Mouse (Mus musculus) intestine, postnatal 0 days (tissue): ENCODE results near the gene Serbp1. TPM values are rescaled to one million over a fixed set of nuclear protein-coding genes. Genes with fewer than 3 reads are reported as not detected.
"Not testable (repeated sequence)": the region's sequence is repeated elsewhere in the genome, so short reads cannot be mapped to it uniquely, and the experiment has no call there.

Experiments used
- ATAC-seq: fragments of 200-750 bp; cut with Nextera tagmentation; 2 replicates; pipeline ENCODE4 v1.8.0; 2017; ENCODE audit warnings: mild to moderate bottlenecking, moderate TSS enrichment, moderate library complexity
- H3K27ac ChIP-seq: fragments of 300-500 bp; sonication (generic); 2 replicates; pipeline ENCODE4 v1.5.1; 2014; ENCODE audit warnings: mild to moderate bottlenecking, low read depth, low read length, moderate library complexity
- H3K27me3 ChIP-seq: fragments of 300-500 bp; sonication (generic); replicated peaks from 2 replicates; pipeline ENCODE4 v1.6.1; 2014; ENCODE audit warnings: low read length, mixed read lengths; ENCODE audit not compliant: control insufficient read depth, insufficient read depth
- H3K36me3 ChIP-seq: fragments of 300-500 bp; sonication (generic); 2 replicates; pipeline ENCODE4 v1.6.1; 2014; ENCODE audit warnings: mild to moderate bottlenecking, moderate library complexity; ENCODE audit not compliant: control insufficient read depth, insufficient read depth
- H3K4me1 ChIP-seq: fragments of 300-500 bp; sonication (generic); replicated peaks from 2 replicates; pipeline ENCODE4 v1.6.1; 2014; ENCODE audit warnings: antibody characterized with exemption, low read length, mixed read lengths; ENCODE audit not compliant: control insufficient read depth, insufficient read depth
- H3K4me2 ChIP-seq: fragments of 300-500 bp; sonication (generic); replicated peaks from 2 replicates; pipeline ENCODE4 v1.6.1; 2014; ENCODE audit warnings: low read depth, mild to moderate bottlenecking, moderate library complexity
- H3K4me3 ChIP-seq: fragments of 300-500 bp; sonication (generic); 2 replicates; pipeline ENCODE4 v1.5.1; 2014; ENCODE audit warnings: low read depth, low read length
- H3K9ac ChIP-seq: fragments of 300-500 bp; sonication (generic); 2 replicates; pipeline ENCODE4 v1.6.1; 2014; ENCODE audit warnings: mild to moderate bottlenecking, low read depth, low read length
- H3K9me3 ChIP-seq: fragments of 300-500 bp; sonication (generic); 2 replicates; pipeline ENCODE4 v1.6.1; 2016; ENCODE audit warnings: mixed run types; ENCODE audit not compliant: control insufficient read depth
- CTCF ChIP-seq: sonication (generic); IDR thresholded peaks from 2 replicates; pipeline ENCODE4 v1.5.1; 2016; ENCODE audit warnings: low read depth, mild to moderate bottlenecking, control low read depth, antibody characterized with exemption, moderate library complexity
- WGBS: fragments of 180-500 bp; shearing (Covaris S2); extraction: QIAGEN DNeasy Blood & Tissue Kit; methylation state at CpG from one replicate; pipeline ENCODE4 v1.1.7; 2014; 5-methylcytosine and 5-hydroxymethylcytosine counted together
- polyA plus RNA-seq: library from polyadenylated mRNA; unstranded; fragments of >200 nt; fragmentation: Nextera tagmentation; extraction: Ambion mirVana; gene quantifications from 2 replicates; pipeline ENCODE4 v1.2.1, GENCODE M21; 2015

Gene Serbp1
- polyA plus RNA-seq, 1 experiment from 2014 or later, result 209 TPM

DNA sequence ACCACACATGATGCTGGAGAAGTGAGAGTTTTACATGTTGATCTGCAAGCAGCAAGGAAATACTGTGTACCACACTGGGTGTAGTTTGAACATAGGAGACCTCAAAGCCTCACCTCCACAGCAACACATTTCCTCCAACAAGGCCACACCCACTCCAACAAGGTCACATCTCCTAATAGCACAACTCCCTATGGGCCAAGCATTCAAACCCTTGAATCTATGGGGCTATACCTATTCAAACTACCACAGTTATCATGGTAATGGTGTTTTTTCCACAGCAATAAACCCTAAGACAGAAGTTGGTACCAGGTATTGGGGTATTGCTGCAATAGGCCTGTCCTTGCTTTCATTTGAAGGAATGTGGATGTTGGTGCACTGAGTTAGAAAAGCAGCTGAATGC, 19.4 kb upstream of the Serbp1 start:
- H3K4me3 ChIP-seq, result no peak overlapping the region
- no peak for ATAC-seq
- no peak overlapping the region for H3K4me2 ChIP-seq
- H3K4me1 ChIP-seq, result no peaks in the 10 kb centered on the region
- no peaks in the 10 kb centered on the region for H3K9me3 ChIP-seq
- H3K9ac ChIP-seq, result no peak overlapping the region
- H3K27ac ChIP-seq, result no peak overlapping the region
- no peaks in the 10 kb centered on the region for H3K36me3 ChIP-seq
- TF ChIP-seq CTCF, result no peak
- H3K27me3 ChIP-seq, result no peaks in the 10 kb centered on the region

GRCm38 (mm10) chr6:67219931-67220330, 18.0 kb upstream of the Serbp1 start:
- not testable (repeated sequence) for H3K36me3 ChIP-seq, H3K9ac ChIP-seq, H3K27ac ChIP-seq, H3K9me3 ChIP-seq, H3K4me1 ChIP-seq, H3K27me3 ChIP-seq, H3K4me3 ChIP-seq, ATAC-seq, H3K4me2 ChIP-seq
- WGBS, result 90% methylated on average over 14 of the region's 14 CpGs

DNA sequence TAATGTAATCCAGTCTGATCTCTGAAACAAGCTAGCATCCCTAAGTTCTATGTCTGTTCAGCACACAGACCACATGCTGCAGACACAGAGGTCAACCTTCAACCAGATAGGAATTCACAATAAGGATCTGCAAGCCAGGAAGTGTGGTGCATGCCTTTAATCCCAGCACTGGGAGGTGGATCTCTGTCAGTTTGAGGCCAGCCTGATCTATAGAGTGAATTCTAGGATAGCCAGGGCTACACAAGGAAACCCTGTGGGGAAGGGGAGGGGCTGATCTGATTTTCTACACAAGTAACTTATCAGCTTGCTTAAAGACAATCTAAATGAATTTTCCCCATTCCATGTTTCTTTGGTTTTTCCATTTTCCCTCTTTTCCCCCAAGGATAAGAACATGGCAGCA, 17.2 kb upstream of the Serbp1 start:
- Histone ChIP-seq H3K27me3 (no peaks in the 10 kb centered on the region), H3K4me2 (no peak overlapping the region), H3K9me3 (no peaks in the 10 kb centered on the region), H3K4me1 (no peaks in the 10 kb centered on the region), H3K4me3 (no peak overlapping the region), H3K27ac (no peak overlapping the region), H3K9ac (no peak overlapping the region), H3K36me3 (no peaks in the 10 kb centered on the region)
- no peak for ATAC-seq
- no peak for TF ChIP-seq CTCF

- H3K4me3 ChIP-seq, result no peak overlapping the region
- H3K4me1 ChIP-seq, result no peaks in the 10 kb centered on the region
- ATAC-seq, result no peak
- WGBS, result 49% methylated on average over 1 of the region's 1 CpGs
- H3K4me2 ChIP-seq, result no peak overlapping the region
- no peaks in the 10 kb centered on the region for H3K9me3 ChIP-seq
- H3K36me3 ChIP-seq, result no peaks in the 10 kb centered on the region
- no peaks in the 10 kb centered on the region for H3K27me3 ChIP-seq
- no peak overlapping the region for H3K9ac ChIP-seq
- H3K27ac ChIP-seq, result no peak overlapping the region
- no peak for TF ChIP-seq CTCF
Measured at GRCm38 (mm10) chr6:67223082-67223481, 14.9 kb upstream of the Serbp1 start.

GRCm38 (mm10) chr6:67223499-67223898, 14.5 kb upstream of the Serbp1 start:
- Histone ChIP-seq H3K9me3 (no peaks in the 10 kb centered on the region), H3K27ac (no peak overlapping the region), H3K9ac (no peak overlapping the region), H3K36me3 (no peaks in the 10 kb centered on the region), H3K4me3 (no peak overlapping the region), H3K4me1 (0 out of 2 replicates have a peak, but pooled peaks cover 4% of the 10 kb centered on the region), H3K4me2 (no peak overlapping the region), H3K27me3 (no peaks in the 10 kb centered on the region)
- ATAC-seq, result no peak
- no peak for TF ChIP-seq CTCF
- WGBS, result 58% methylated on average over 1 of the region's 1 CpGs

- H3K36me3 ChIP-seq, result no peaks in the 10 kb centered on the region
- no peak overlapping the region for H3K9ac ChIP-seq
- no peaks in the 10 kb centered on the region for H3K9me3 ChIP-seq
- 50% methylated on average over 4 of the region's 4 CpGs for WGBS
- H3K4me2 ChIP-seq, result no peak overlapping the region
- ATAC-seq, result no peak
- no peak for TF ChIP-seq CTCF
- no peak overlapping the region for H3K4me3 ChIP-seq
- no peak overlapping the region for H3K27ac ChIP-seq
- H3K27me3 ChIP-seq, result no peaks in the 10 kb centered on the region
- H3K4me1 ChIP-seq, result 0 out of 2 replicates have a peak, but pooled peaks cover 4% of the 10 kb centered on the region
Measured at GRCm38 (mm10) chr6:67226286-67226685, 11.7 kb upstream of the Serbp1 start.

- no peak overlapping the region for H3K4me3 ChIP-seq
- no peak for TF ChIP-seq CTCF
- no peak overlapping the region for H3K9ac ChIP-seq
- H3K36me3 ChIP-seq, result no peaks in the 10 kb centered on the region
- H3K27ac ChIP-seq, result no peak overlapping the region
- 0 out of 2 replicates have a peak, but pooled peaks cover 4% of the 10 kb centered on the region for H3K4me1 ChIP-seq
- no peaks in the 10 kb centered on the region for H3K27me3 ChIP-seq
- H3K9me3 ChIP-seq, result no peaks in the 10 kb centered on the region
- no peak for ATAC-seq
- WGBS, result 17% methylated on average over 18 of the region's 18 CpGs
- peak overlapping the region; percentile 54 for H3K4me2 ChIP-seq
Measured at GRCm38 (mm10) chr6:67228459-67229107, 9.4 kb upstream of the Serbp1 start.
